Mouse (Mus musculus) bone marrow macrophage, adult 2 months (primary cell): ENCODE data around the gene Hnf1a.

Experiments used
- CTCF ChIP-seq: IDR thresholded peaks from 2 replicates; pipeline ENCODE4 v1.5.1; 2012; ENCODE audit warnings: low read depth, mild to moderate bottlenecking, low read length, moderate library complexity
- POLR2A ChIP-seq: IDR thresholded peaks from 2 replicates; pipeline ENCODE4 v1.6.1; 2012; ENCODE audit warnings: mild to moderate bottlenecking, low read depth, low read length, borderline replicate concordance

DNA sequence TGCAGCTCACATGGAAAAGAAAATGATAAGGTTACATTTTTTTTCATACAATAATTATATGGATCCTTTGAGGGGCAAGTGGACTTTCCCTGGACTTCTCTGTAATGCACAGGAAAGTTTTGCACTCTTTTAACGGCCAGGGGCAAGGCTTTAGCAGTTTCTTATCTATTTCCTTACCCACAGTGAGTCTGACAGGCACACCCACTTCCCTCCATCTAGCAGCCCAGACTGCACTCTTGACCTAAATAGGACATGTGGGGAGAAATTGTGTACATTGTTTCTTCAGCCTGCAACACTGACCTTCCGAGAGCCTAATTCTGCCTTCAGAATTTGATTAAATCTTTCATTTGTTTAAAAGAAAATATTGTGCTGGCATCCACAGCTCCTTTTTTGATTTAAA lies 47.4 kb upstream of the Hnf1a start:
- TF ChIP-seq CTCF (no peak), POLR2A (no peak)
